Mouse (Mus musculus) ES-E14 (cell line): ENCODE data around the gene B3gntl1. TPM values are rescaled to one million over a fixed set of nuclear protein-coding genes. Genes with fewer than 3 reads are reported as not detected.

Experiments used
- DNase-seq: peaks from one replicate; pipeline ENCODE4 v3.0.0-alpha.2; 2013; ENCODE audit warnings: low read depth, low spot score
- H3K27ac ChIP-seq: 2 replicates; pipeline ENCODE4 v1.5.1; 2012; ENCODE audit warnings: low read depth, mild to moderate bottlenecking, low read length, moderate library complexity, mixed read lengths; ENCODE audit not compliant: poor library complexity, insufficient read depth, severe bottlenecking
- H3K36me3 ChIP-seq: 2 replicates; pipeline ENCODE4 v1.6.1; 2012; ENCODE audit warnings: mild to moderate bottlenecking, low read length, moderate library complexity, mixed read lengths; ENCODE audit not compliant: control insufficient read depth, poor library complexity, insufficient read depth, severe bottlenecking
- H3K4me1 ChIP-seq, 2 experiments: fragments of 150-350 bp in 1 of 2; sonication (generic) in 1 of 2; 2 replicates each; pipeline ENCODE4 v1.6.1; 2012; ENCODE audit warnings: low read length in 2 of 2, mild to moderate bottlenecking in 1 of 2, mixed read lengths in 1 of 2; ENCODE audit not compliant: control insufficient read depth in 2 of 2, insufficient read depth in 2 of 2, poor library complexity in 1 of 2
- H3K4me3 ChIP-seq, 2 experiments: fragments of 150-350 bp in 1 of 2; sonication (generic) in 1 of 2; 2 replicates each; pipeline ENCODE4 v1.5.1; 2012; ENCODE audit warnings: low read length in 2 of 2, low read depth in 1 of 2, mild to moderate bottlenecking in 1 of 2, mixed read lengths in 1 of 2; ENCODE audit not compliant: insufficient read depth in 1 of 2, poor library complexity in 1 of 2, severe bottlenecking in 1 of 2
- H3K9ac ChIP-seq: 2 replicates; pipeline ENCODE4 v1.6.1; 2012; ENCODE audit warnings: low read depth, mild to moderate bottlenecking, low read length, mixed read lengths; ENCODE audit not compliant: poor library complexity, insufficient read depth, severe bottlenecking
- H3K9me3 ChIP-seq: fragments of 150-350 bp; sonication (generic); 2 replicates; pipeline ENCODE4 v1.6.1; 2012; ENCODE audit warnings: low read depth, mild to moderate bottlenecking, low read length; ENCODE audit not compliant: control insufficient read depth, insufficient read depth
- CHD2 ChIP-seq: IDR thresholded peaks from 2 replicates; pipeline ENCODE4 v1.6.1; 2014; ENCODE audit warnings: mild to moderate bottlenecking, low read depth, low read length, inconsistent platforms
- HCFC1 ChIP-seq: IDR thresholded peaks from 2 replicates; pipeline ENCODE4 v1.6.1; 2012; ENCODE audit warnings: low read length, inconsistent platforms, borderline replicate concordance; ENCODE audit not compliant: insufficient read depth
- MAFK ChIP-seq: IDR thresholded peaks from 2 replicates; pipeline ENCODE4 v1.6.1; 2014; ENCODE audit warnings: mild to moderate bottlenecking, low read depth, low read length, inconsistent platforms; ENCODE audit not compliant: insufficient read depth
- ZC3H11A ChIP-seq: IDR thresholded peaks from 2 replicates; pipeline ENCODE4 v1.6.1; 2012; ENCODE audit warnings: low read depth, mild to moderate bottlenecking, inconsistent platforms, low read length, borderline replicate concordance
- ZNF384 ChIP-seq: IDR thresholded peaks from 2 replicates; pipeline ENCODE4 v1.6.1; 2012; ENCODE audit warnings: low read depth, low read length, inconsistent platforms
- in situ Hi-C, 2 experiments: fragments of 600-800 bp; cut with MboI; formaldehyde crosslinking; loops; one replicate each; pipeline ENCODE4 v1.15.1; 2025; ENCODE audit warnings: low sequenced_read_pairs in 2 of 2, inconsistent platforms in 1 of 2; ENCODE audit not compliant: unreplicated experiment in 2 of 2
- total RNA-seq: library from RNA; depleted of rRNA; stranded (reverse); fragments of 300-350 nt; gene quantifications from 2 replicates; pipeline ENCODE4 v1.2.3, GENCODE M21; 2012

B3gntl1 gene
- total RNA-seq, 1 experiment, result 13.2 TPM

DNA sequence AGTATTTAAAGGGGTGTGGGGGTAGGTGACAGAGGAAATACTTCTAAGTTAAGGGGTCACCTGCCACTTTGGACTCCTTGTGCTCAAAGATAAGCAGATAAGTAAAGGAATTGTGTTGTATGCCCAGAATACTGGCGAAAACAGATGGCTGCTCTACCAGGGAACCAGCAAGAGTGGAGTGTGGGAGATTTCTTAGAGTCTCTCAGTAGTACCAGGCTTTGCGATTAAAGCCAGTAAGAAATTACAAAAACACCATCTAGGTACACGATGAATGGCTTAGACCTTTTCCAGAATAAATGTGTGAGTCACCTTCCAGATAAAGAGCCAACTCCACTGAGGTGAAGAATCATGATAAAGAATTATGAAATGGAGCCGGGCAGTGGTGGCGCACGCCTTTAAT is 27.6 kb downstream of the B3gntl1 start:
- no peak overlapping the region for H3K27ac ChIP-seq
- in situ Hi-C loops, result no loop called here
- no peak for TF ChIP-seq CHD2
- no peak for TF ChIP-seq ZC3H11A
- no peak for TF ChIP-seq MAFK
- TF ChIP-seq ZNF384, result no peak
- H3K36me3 ChIP-seq, result peaks cover 13% of the 10 kb centered on the region; the same call in 1 of the 2 replicates
- no peak for DNase-seq
- no peaks in the 10 kb centered on the region for H3K9me3 ChIP-seq
- H3K4me3 ChIP-seq, result no peak overlapping the region
- peaks cover 0 to 5% of the 10 kb centered on the region in 2 experiments; a peak in 1 of 4 replicates for H3K4me1 ChIP-seq
- H3K9ac ChIP-seq, result no peak overlapping the region

GRCm38 (mm10) chr11:121641501-121642145 is 31.3 kb downstream of the B3gntl1 start:
- TF ChIP-seq CHD2, result no peak
- no peak for TF ChIP-seq ZC3H11A
- TF ChIP-seq HCFC1, result no peak
- no peak for TF ChIP-seq ZNF384
- TF ChIP-seq MAFK, result no peak
- Histone ChIP-seq H3K4me3 (no peak overlapping the region), H3K36me3 (peaks cover 6% of the 10 kb centered on the region; the same call in 1 of the 2 replicates), H3K4me1 (peaks cover 0 to 5% of the 10 kb centered on the region in 2 experiments; a peak in 1 of 4 replicates), H3K9ac (no peak overlapping the region), H3K9me3 (no peaks in the 10 kb centered on the region), H3K27ac (no peak overlapping the region)
- peak; percentile 69 for DNase-seq
- in situ Hi-C loops, result no loop called here

GRCm38 (mm10) chr11:121636646-121637045 is 36.3 kb downstream of the B3gntl1 start:
- H3K4me3 ChIP-seq, result no peak overlapping the region
- no peaks in the 10 kb centered on the region for H3K9me3 ChIP-seq
- no peak for DNase-seq
- H3K9ac ChIP-seq, result no peak overlapping the region
- no peak for TF ChIP-seq ZNF384
- TF ChIP-seq HCFC1, result no peak
- no peak for TF ChIP-seq CHD2
- TF ChIP-seq ZC3H11A, result no peak
- no peak for TF ChIP-seq MAFK
- H3K36me3 ChIP-seq, result peaks cover 6% of the 10 kb centered on the region; the same call in 1 of the 2 replicates
- no peak overlapping the region for H3K27ac ChIP-seq
- in situ Hi-C loops, result no loop called here
- H3K4me1 ChIP-seq, result no peaks in the 10 kb centered on the region

DNA sequence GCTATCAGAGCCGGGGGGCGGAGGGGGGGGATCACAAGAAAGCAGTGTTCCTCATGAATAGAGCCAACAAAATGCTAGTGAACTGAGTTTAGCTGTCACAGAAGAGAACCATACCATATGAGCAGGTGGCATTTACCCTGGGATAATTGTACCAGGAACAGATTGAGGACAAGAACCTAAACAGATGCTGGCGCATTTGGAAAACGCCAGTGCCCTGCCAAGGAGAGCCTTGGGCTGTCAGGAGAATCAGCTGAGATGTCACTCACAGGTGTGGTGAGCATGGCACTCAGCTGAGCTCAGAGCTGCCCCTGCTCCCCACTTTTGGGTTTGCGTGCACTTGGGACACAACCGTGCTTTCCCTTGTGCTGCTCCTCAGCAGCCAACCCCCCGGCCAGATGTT is 41.5 kb downstream of the B3gntl1 start:
- H3K4me3 ChIP-seq, result no peak overlapping the region
- H3K4me1 ChIP-seq, result no peaks in the 10 kb centered on the region
- no peak for TF ChIP-seq ZNF384
- no peak for TF ChIP-seq HCFC1
- no peak for TF ChIP-seq ZC3H11A
- no peak for TF ChIP-seq MAFK
- TF ChIP-seq CHD2, result no peak
- in situ Hi-C loops, result no loop called here
- no peaks in the 10 kb centered on the region for H3K9me3 ChIP-seq
- peaks cover 30% of the 10 kb centered on the region; the same call in 1 of the 2 replicates for H3K36me3 ChIP-seq
- no peak overlapping the region for H3K9ac ChIP-seq
- no peak for DNase-seq
- H3K27ac ChIP-seq, result no peak overlapping the region
